Mouse (Mus musculus): ENCODE data around the gene Ccr2. TPM values are rescaled to one million over a fixed set of nuclear protein-coding genes. Genes with fewer than 3 reads are reported as not detected.
"Not testable (repeated sequence)": the region's sequence is repeated elsewhere in the genome, so short reads cannot be mapped to it uniquely, and the experiment has no call there.

Gene Ccr2
- polyA plus RNA-seq, 1 experiment, result not detected

GRCm38 (mm10) chr9:124112591-124113239 lies 11.0 kb downstream of the Ccr2 start:
- Histone ChIP-seq H3K4me1 (ENCODE audit: control insufficient read depth, insufficient read depth, low read length) (no peaks in the 10 kb centered on the region), H3K27ac (ENCODE audit: insufficient read depth, low read length) (no peak overlapping the region), H3K4me3 (ENCODE audit: insufficient read depth, low read length) (no peak overlapping the region)
- TF ChIP-seq CTCF (IDR thresholded peaks at IDR 0.05; ENCODE audit: borderline replicate concordance, insufficient read depth, low read length) (no peak), POLR2A (IDR thresholded peaks at IDR 0.05; ENCODE audit: low read depth, low read length) (no peak)

DNA sequence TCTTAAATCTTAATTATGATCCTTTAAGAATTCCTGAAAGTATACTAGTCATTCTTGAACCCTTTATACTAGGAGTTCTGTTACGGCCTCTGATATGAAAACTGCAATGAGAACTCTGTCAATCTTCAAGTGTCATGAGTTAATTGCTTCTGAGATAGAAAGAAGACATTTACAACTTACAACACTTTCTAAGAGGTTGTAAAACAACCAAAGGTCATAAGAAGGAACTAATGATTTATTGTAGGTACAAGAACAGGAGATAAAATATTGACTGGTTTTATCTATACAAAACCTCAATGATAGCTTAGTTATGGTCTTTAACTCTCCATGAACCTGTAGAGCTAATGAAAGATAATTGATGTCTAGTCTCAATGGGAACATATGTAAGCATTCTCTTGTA lies 12.0 kb downstream of the Ccr2 start:
- no peak for TF ChIP-seq POLR2A (IDR thresholded peaks at IDR 0.05; ENCODE audit: low read depth, low read length)
- no peak for TF ChIP-seq CTCF (IDR thresholded peaks at IDR 0.05; ENCODE audit: borderline replicate concordance, insufficient read depth, low read length)
- no peak overlapping the region for H3K27ac ChIP-seq (ENCODE audit: insufficient read depth, low read length)

GRCm38 (mm10) chr9:124118489-124118888 lies 16.7 kb downstream of the Ccr2 start:
- no peak for TF ChIP-seq POLR2A (IDR thresholded peaks at IDR 0.05; ENCODE audit: low read depth, low read length)
- TF ChIP-seq CTCF (IDR thresholded peaks at IDR 0.05; ENCODE audit: borderline replicate concordance, insufficient read depth, low read length), result no peak
- Histone ChIP-seq H3K4me3 (ENCODE audit: insufficient read depth, low read length) (no peak overlapping the region), H3K4me1 (ENCODE audit: control insufficient read depth, insufficient read depth, low read length) (no peaks in the 10 kb centered on the region), H3K27ac (ENCODE audit: insufficient read depth, low read length) (no peak overlapping the region)

More for the DNA sequence above, 12.0 kb downstream of the Ccr2 start:
- no peaks in the 10 kb centered on the region for H3K4me1 ChIP-seq (ENCODE audit: control insufficient read depth, insufficient read depth, low read length)
- no peak overlapping the region for H3K4me3 ChIP-seq (ENCODE audit: insufficient read depth, low read length)

DNA sequence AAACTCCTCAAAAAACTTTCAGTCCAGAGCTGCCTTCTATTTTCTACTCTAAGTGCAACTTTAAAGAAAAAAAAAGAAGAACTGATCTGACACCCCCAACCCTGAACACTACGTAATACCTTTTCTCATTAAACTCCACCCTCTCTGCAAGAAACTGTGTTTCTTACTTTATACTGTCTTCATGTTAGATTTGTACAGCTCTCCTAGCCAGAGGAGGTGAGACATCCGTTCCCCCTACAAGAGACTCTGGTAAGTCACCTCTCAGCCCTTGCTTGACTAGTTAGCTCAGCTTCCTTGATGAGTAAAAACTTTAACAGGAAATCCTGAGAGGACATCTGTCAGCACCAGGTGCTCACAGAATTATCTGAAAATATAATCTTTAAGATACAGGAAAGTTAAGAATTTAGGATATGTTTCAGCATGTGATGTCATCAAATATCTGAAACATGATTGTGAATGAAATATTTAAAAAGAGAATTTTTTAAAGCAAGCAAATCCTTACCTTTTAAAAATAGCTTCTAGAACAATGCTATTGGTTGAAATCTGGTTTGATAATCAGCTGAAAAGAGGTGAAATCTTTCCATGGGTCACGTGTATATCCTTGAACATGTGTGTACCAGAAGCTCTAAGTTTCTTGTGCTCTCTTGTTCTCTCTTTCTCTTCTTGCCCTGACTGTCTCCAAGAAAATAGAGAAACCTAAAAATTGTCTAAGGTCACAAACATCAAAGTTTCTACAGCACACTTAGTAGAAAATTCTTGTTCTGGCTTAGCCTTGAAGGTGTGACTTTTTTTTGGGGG lies 19.8 kb downstream of the Ccr2 start, which contains the start of gene Ccr5:
Gene Ccr5 (plus strand): TSS at position 157 of the 798 bp plus-strand sequence.
- Histone ChIP-seq H3K4me3 (ENCODE audit: insufficient read depth, low read length) (no peak within 1 kb of the TSS), H3K4me1 (ENCODE audit: control insufficient read depth, insufficient read depth, low read length) (no peaks in the 10 kb centered on the region), H3K27ac (ENCODE audit: insufficient read depth, low read length) (no peak within 1 kb of the TSS)
- no peak for TF ChIP-seq POLR2A (IDR thresholded peaks at IDR 0.05; ENCODE audit: low read depth, low read length)
- TF ChIP-seq CTCF (IDR thresholded peaks at IDR 0.05; ENCODE audit: borderline replicate concordance, insufficient read depth, low read length), result no peak

DNA sequence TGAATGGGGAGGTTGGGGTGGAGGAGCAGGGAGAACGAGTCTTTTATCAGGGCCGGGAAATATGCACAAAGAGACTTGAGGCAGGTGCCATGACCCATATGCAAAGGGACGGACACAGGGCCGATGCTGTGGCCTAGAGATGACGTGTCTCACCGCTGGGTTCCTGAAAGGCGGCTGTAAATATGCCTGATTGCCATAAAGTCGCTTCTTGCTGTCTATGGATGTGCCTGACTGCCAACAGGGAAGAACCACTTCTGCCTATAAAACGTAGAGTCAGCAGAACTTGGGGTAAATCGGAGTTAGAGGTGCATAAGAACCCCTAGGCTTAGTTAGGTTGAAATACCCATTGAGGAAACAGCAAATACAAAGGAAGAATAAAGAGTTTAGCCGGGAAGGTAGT lies 23.8 kb downstream of the Ccr2 start:
- no peaks in the 10 kb centered on the region for H3K4me1 ChIP-seq (ENCODE audit: control insufficient read depth, insufficient read depth, low read length)
- no peak overlapping the region for H3K4me3 ChIP-seq (ENCODE audit: insufficient read depth, low read length)
- H3K27ac ChIP-seq (ENCODE audit: insufficient read depth, low read length), result no peak overlapping the region
- TF ChIP-seq POLR2A (IDR thresholded peaks at IDR 0.05; ENCODE audit: low read depth, low read length), result no peak
- no peak for TF ChIP-seq CTCF (IDR thresholded peaks at IDR 0.05; ENCODE audit: borderline replicate concordance, insufficient read depth, low read length)

GRCm38 (mm10) chr9:124126373-124126772 lies 24.6 kb downstream of the Ccr2 start:
- Histone ChIP-seq H3K4me1 (ENCODE audit: control insufficient read depth, insufficient read depth, low read length) (no peaks in the 10 kb centered on the region), H3K27ac (ENCODE audit: insufficient read depth, low read length) (peak overlapping the region; percentile 51), H3K4me3 (ENCODE audit: insufficient read depth, low read length) (no peak overlapping the region)
- no peak for TF ChIP-seq POLR2A (IDR thresholded peaks at IDR 0.05; ENCODE audit: low read depth, low read length)
- TF ChIP-seq CTCF (IDR thresholded peaks at IDR 0.05; ENCODE audit: borderline replicate concordance, insufficient read depth, low read length), result no peak

DNA sequence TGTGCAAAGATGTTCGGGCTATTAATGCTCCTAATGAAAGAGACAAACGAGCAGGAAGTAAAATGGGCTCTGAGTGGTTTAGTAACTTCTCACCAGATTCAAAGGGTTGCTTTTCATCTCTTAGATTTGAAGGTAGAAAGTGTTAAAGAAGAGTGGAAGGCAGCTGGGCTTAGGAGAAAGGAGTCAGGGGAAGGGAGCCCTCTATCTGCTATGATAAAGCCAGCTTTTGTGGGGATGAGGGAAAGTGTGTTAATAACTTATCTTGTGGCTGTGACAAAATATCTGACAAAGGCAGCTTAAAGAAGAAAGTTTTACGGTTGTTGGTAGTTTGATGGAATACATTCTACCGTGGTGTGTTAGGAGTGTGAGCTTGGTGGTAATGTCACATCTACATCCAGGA lies 25.7 kb downstream of the Ccr2 start:
- Histone ChIP-seq H3K4me1 (ENCODE audit: control insufficient read depth, insufficient read depth, low read length) (no peaks in the 10 kb centered on the region), H3K27ac (ENCODE audit: insufficient read depth, low read length) (no peak overlapping the region; the same call in 1 of the 2 replicates), H3K4me3 (ENCODE audit: insufficient read depth, low read length) (no peak overlapping the region)
- TF ChIP-seq POLR2A (IDR thresholded peaks at IDR 0.05; ENCODE audit: low read depth, low read length), result no peak
- TF ChIP-seq CTCF (IDR thresholded peaks at IDR 0.05; ENCODE audit: borderline replicate concordance, insufficient read depth, low read length), result no peak

DNA sequence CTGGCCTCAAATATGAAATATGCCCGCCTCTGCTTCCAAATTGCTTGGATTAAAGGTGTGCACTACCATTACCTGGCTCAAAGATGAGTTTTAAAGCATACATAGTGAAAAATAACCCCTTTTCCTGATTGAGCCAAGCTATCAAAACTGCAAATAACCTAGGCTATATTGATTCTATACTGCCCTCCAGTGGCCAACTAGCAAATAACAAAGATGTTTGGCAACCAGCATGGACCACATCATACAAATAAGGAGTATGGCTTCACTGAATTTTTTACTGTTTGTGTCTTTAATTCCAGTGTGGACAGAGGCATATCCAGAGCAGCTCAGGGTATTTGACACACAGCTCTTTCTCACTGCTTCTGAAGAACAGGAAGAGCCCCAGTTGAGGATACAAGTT lies 26.6 kb downstream of the Ccr2 start:
- Histone ChIP-seq H3K27ac (ENCODE audit: insufficient read depth, low read length) (no peak overlapping the region), H3K4me3 (ENCODE audit: insufficient read depth, low read length) (no peak overlapping the region), H3K4me1 (ENCODE audit: control insufficient read depth, insufficient read depth, low read length) (no peaks in the 10 kb centered on the region)
- TF ChIP-seq POLR2A (IDR thresholded peaks at IDR 0.05; ENCODE audit: low read depth, low read length) (no peak), CTCF (IDR thresholded peaks at IDR 0.05; ENCODE audit: borderline replicate concordance, insufficient read depth, low read length) (no peak)

DNA sequence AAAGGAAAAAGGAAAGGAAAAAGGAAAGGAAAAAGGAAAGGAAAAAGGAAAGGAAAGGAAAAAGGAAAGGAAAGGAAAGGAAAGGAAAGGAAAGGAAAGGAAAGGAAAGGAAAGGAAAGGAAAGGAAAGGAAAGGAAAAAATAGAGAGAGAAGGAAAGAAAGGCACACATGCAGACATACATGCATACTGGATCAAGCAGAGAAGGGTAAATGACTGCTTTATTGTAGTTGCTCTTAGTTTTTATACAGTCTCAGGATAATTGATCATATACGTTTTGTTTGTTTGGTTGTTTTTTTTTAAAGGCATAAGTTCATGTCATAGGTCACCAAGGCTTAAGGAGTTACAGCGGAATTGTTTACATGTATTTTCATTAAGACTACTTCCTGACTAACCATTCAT lies 31.1 kb downstream of the Ccr2 start:
- H3K27ac ChIP-seq (ENCODE audit: insufficient read depth, low read length); H3K4me3 ChIP-seq (ENCODE audit: insufficient read depth, low read length); H3K4me1 ChIP-seq (ENCODE audit: control insufficient read depth, insufficient read depth, low read length): not testable (repeated sequence)

DNA sequence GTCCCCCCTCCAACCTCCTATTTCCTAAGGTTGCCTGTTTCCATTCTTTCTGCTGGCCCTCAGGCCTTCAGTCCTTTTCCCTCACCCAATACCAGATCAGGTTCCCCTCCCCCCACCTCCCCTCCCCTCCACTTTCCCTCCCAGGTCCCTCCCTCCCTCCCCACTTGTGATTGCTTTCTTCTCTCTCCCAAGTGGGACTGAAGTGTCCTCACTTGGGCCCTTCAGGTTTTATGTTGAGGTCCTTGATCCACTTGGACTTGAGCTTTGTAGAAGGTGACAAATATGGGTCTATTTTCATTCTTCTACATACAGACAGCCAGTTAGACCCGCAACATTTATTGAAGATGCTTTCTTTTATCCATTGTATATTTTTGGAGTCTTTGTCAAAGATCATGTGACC lies 33.2 kb downstream of the Ccr2 start:
- not testable (repeated sequence) for H3K4me1 ChIP-seq (ENCODE audit: control insufficient read depth, insufficient read depth, low read length); H3K4me3 ChIP-seq (ENCODE audit: insufficient read depth, low read length); H3K27ac ChIP-seq (ENCODE audit: insufficient read depth, low read length)

Data from embryonic fibroblast, embryonic 13.5 days (primary cell).